Mouse (Mus musculus) adrenal gland, adult 2 months (tissue): ENCODE results near the gene Ppt2. TPM values are rescaled to one million over a fixed set of nuclear protein-coding genes. Genes with fewer than 3 reads are reported as not detected.

ENCODE experiments used
- DNase-seq: peaks from one replicate; pipeline ENCODE4 v3.0.0; 2021
- polyA plus RNA-seq: library from polyadenylated mRNA; depleted of rRNA; stranded (reverse); fragments of >200 nt; gene quantifications from 2 replicates; pipeline ENCODE4 v1.2.3, GENCODE M21; 2012
- total RNA-seq, 2 experiments: library from RNA; stranded (reverse); gene quantifications; 2 replicates each; pipeline ENCODE4 v1.2.3; 2021

Gene Ppt2
- total and polyA plus RNA-seq, 3 experiments = 58.3 to 102 (median 70.7) TPM

GRCm38 (mm10) chr17:34639461-34640255, 11.3 kb upstream of the Ppt2 start:
- DNase-seq = no peak

GRCm38 (mm10) chr17:34637459-34637858, 9.1 kb upstream of the Ppt2 start:
- no peak for DNase-seq

GRCm38 (mm10) chr17:34635671-34636070, 7.4 kb upstream of the Ppt2 start:
- no peak for DNase-seq

GRCm38 (mm10) chr17:34632261-34632691, 4.0 kb upstream of the Ppt2 start:
- peak; percentile 89 for DNase-seq

GRCm38 (mm10) chr17:34631647-34632046, 3.3 kb upstream of the Ppt2 start:
- DNase-seq = no peak

- DNase-seq = no peak
Measured at GRCm38 (mm10) chr17:34630761-34631301, 2.5 kb upstream of the Ppt2 start.

- DNase-seq = no peak
Measured at GRCm38 (mm10) chr17:34629796-34630603, 1.7 kb upstream of the Ppt2 start.

- DNase-seq = no peak
Measured at GRCm38 (mm10) chr17:34629221-34629751, 976 bp upstream of the Ppt2 start, which contains the start of gene Prrt1. Gene Prrt1 (plus strand): TSS chr17:34629533.

- no peak for DNase-seq
Measured at GRCm38 (mm10) chr17:34628644-34628967, 296 bp upstream of the Ppt2 start.

GRCm38 (mm10) chr17:34627093-34627942, 992 bp downstream of the Ppt2 start:
- DNase-seq = peak; percentile 92

GRCm38 (mm10) chr17:34626773-34627092, 1.6 kb downstream of the Ppt2 start:
- DNase-seq = no peak

- no peak for DNase-seq
Measured at GRCm38 (mm10) chr17:34626062-34626772, 2.1 kb downstream of the Ppt2 start.

GRCm38 (mm10) chr17:34624981-34625380, 3.3 kb downstream of the Ppt2 start:
- no peak for DNase-seq

- no peak for DNase-seq
Measured at GRCm38 (mm10) chr17:34623161-34623560, 5.1 kb downstream of the Ppt2 start.

- DNase-seq = no peak
Measured at GRCm38 (mm10) chr17:34621006-34621405, 7.3 kb downstream of the Ppt2 start.

- DNase-seq = peak; percentile 81
Measured at GRCm38 (mm10) chr17:34618999-34619398, 9.3 kb downstream of the Ppt2 start.

GRCm38 (mm10) chr17:34615871-34616270, 12.4 kb downstream of the Ppt2 start, which contains the start of gene Egfl8:
Gene Egfl8 (minus strand): TSS chr17:34615971.
- DNase-seq = no peak

- no peak for DNase-seq
Measured at GRCm38 (mm10) chr17:34613830-34614229, 14.5 kb downstream of the Ppt2 start.

- no peak for DNase-seq
Measured at GRCm38 (mm10) chr17:34613054-34613645, 15.2 kb downstream of the Ppt2 start.

- no peak for DNase-seq
Measured at GRCm38 (mm10) chr17:34611050-34611449, 17.3 kb downstream of the Ppt2 start.

- DNase-seq = no peak
Measured at GRCm38 (mm10) chr17:34607997-34608396, 20.3 kb downstream of the Ppt2 start.
